Mouse (Mus musculus): ENCODE data around the gene Bscl2. TPM values are rescaled to one million over a fixed set of nuclear protein-coding genes. Genes with fewer than 3 reads are reported as not detected.
"Not testable (repeated sequence)": the region's sequence is repeated elsewhere in the genome, so short reads cannot be mapped to it uniquely, and the experiment has no call there.

The Bscl2 gene
- polyA plus RNA-seq, 1 experiment from 2014 or later, result 83.7 TPM

DNA sequence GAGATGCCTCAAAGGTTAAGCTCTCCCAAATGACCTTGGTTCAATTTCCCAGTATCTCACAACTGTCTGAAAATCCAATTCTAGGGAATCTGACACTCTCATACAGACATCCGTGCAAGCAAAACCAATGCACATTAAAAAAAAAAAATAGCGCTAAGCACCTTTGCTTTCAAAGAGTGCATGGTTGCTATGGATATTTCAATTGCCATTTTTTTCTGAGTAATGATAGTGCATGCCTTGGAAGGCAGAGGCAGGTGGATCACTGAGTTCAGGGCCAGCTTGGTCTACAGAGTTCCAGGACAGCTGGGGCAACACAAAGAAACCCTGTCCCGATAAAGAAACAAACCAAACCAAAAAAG, 43.7 kb downstream of the Bscl2 start:
- peak; percentile 16; the same call in 1 of the 2 replicates for ATAC-seq
- Histone ChIP-seq H3K9ac (replicated peaks) (peak overlapping the region; percentile 87), H3K4me2 (replicated peaks) (peak overlapping the region; percentile 86), H3K27me3 (no peaks in the 10 kb centered on the region), H3K27ac (peak overlapping the region; percentile 84), H3K4me1 (replicated peaks) (peaks cover 15% of the 10 kb centered on the region), H3K36me3 (peaks cover 18% of the 10 kb centered on the region), H3K9me3 (no peaks in the 10 kb centered on the region), H3K4me3 (replicated peaks) (peak overlapping the region; percentile 72)
- WGBS, result 16% methylated on average over 3 of the region's 3 CpGs

DNA sequence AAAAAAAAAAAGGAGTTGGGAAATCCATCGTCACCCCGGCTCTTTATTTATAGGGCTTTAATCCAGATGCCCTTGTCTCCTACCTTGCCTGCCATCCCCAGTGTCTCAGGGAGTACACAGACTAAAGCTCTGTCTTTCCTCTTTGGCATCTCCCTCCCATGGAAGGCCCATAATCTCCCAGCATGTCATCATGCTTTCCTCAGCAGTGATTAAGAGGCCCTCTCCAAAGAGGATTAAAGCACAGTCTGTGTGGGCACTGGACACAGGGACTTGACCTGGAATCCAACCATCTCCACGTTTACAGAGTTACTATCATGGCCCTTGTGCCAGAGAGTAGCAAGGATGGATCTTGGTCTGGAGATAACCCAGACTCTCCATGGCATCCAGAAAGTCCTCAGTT, 46.3 kb downstream of the Bscl2 start, which contains the start of the genes Lbhd1 and Gm49403:
TSS of gene Lbhd1 (plus strand) at position 117 of the 400 bp plus-strand sequence.
TSS of gene Gm49403 (plus strand) at position 315 of the 400 bp plus-strand sequence.
- 65% methylated on average over 3 of the region's 3 CpGs for WGBS
- H3K27me3 ChIP-seq, result no peaks in the 10 kb centered on the region
- no peaks in the 10 kb centered on the region for H3K36me3 ChIP-seq
- H3K4me1 ChIP-seq (replicated peaks), result peaks cover 24% of the 10 kb centered on the region
- H3K4me3 ChIP-seq (replicated peaks), result no peak within 1 kb of the TSS
- ATAC-seq, result no peak
- H3K9me3 ChIP-seq, result no peaks in the 10 kb centered on the region
- no peak within 1 kb of the TSS for H3K4me2 ChIP-seq (replicated peaks)
- no peak within 1 kb of the TSS for H3K27ac ChIP-seq
- no peak within 1 kb of the TSS; the same call in 1 of the 2 replicates for H3K9ac ChIP-seq (replicated peaks)

DNA sequence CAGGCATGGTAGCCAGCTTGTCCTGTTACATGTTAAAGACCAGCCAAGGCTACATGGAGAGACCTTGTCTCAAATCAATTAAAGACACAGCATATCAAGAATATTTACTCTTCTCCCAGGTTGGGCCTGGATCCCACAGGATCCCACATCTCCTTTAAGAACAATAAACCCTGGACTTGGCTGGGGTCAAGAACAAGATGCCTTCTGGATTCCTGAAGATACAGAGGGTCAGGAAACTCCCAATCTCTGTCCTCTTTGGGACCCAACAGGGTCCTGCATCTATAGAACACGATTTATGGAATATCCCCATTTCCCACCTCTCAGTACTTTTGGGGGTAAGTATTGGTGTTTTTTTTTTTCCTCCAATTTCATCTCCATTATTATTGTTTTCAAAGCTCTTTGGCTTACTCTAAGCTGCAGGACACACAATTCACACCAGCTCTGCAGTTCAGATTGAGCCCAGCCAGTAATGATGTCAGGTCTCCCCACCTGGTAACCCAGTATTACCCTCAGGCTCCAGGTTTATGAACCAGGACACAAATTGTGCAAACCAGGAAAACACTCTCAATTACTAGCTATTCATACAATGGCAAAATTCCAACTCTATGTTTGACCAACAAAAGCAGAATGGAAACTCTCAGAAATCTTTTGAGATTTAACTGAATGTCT, 49.8 kb downstream of the Bscl2 start:
- Histone ChIP-seq H3K4me3 (replicated peaks) (no peak overlapping the region), H3K4me2 (replicated peaks) (peak overlapping the region; percentile 82; the same call in 1 of the 2 replicates)
- WGBS, result 39% methylated on average over 1 of the region's 1 CpGs

DNA sequence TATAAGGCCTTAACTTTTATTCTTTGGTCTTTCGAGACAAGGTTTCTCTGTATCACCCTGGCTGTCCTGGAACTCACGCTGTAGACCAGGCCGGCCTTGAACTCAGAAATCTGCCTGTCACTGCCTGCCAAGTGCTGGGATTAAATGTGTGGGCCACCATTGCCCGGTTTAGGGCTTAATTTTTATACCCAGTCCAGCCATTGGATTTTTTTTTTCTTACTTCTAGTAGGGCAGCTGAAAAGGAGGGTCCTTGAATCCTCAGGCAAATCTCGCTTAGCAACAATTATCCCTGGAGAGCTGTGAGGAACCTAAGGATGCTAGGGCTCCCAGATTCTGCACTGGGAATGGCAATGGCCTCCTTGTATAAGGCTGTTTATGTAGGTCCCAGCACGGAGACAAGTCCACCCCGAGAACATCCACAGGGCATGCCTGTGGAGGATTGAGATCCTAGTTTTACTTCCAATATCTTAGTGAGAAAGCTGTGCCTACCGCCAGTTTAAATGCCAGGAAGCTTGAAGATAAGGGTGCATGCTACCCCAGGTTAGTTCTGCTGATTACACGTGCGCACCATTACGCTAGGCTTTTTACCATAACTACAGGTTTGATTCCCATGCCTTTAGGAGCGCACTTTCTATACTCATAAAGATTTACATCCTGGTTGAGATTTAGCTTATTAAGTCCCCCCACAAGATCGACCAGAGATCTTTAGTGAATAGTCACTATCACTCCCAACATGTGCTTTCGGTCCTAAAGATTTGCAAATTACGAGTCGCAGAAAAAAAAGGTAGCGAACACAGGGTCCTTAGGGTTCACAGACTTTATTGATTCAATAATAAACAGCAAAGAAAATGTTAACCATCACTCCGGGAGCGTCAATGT, 50.6 kb downstream of the Bscl2 start:
- Histone ChIP-seq H3K9me3 (no peaks in the 10 kb centered on the region), H3K27ac (peak overlapping the region; percentile 77), H3K36me3 (peaks cover 9% of the 10 kb centered on the region; the same call in 1 of the 2 replicates), H3K4me2 (replicated peaks) (peak overlapping the region; percentile 82), H3K27me3 (no peaks in the 10 kb centered on the region), H3K4me1 (replicated peaks) (peaks cover 21% of the 10 kb centered on the region), H3K4me3 (replicated peaks) (peak overlapping the region; percentile 68), H3K9ac (replicated peaks) (peak overlapping the region; percentile 73)
- no peak for ATAC-seq
- WGBS, result 17% methylated on average over 19 of the region's 19 CpGs

More for the DNA sequence above, 49.8 kb downstream of the Bscl2 start:
- Histone ChIP-seq H3K27me3 (no peaks in the 10 kb centered on the region), H3K4me1 (replicated peaks) (peaks cover 17% of the 10 kb centered on the region), H3K9me3 (no peaks in the 10 kb centered on the region), H3K27ac (no peak overlapping the region), H3K36me3 (peaks cover 9% of the 10 kb centered on the region; the same call in 1 of the 2 replicates), H3K9ac (replicated peaks) (0 out of 2 replicates have a peak overlapping the region, but pooled peaks have one; percentile 73)
- no peak for ATAC-seq

DNA sequence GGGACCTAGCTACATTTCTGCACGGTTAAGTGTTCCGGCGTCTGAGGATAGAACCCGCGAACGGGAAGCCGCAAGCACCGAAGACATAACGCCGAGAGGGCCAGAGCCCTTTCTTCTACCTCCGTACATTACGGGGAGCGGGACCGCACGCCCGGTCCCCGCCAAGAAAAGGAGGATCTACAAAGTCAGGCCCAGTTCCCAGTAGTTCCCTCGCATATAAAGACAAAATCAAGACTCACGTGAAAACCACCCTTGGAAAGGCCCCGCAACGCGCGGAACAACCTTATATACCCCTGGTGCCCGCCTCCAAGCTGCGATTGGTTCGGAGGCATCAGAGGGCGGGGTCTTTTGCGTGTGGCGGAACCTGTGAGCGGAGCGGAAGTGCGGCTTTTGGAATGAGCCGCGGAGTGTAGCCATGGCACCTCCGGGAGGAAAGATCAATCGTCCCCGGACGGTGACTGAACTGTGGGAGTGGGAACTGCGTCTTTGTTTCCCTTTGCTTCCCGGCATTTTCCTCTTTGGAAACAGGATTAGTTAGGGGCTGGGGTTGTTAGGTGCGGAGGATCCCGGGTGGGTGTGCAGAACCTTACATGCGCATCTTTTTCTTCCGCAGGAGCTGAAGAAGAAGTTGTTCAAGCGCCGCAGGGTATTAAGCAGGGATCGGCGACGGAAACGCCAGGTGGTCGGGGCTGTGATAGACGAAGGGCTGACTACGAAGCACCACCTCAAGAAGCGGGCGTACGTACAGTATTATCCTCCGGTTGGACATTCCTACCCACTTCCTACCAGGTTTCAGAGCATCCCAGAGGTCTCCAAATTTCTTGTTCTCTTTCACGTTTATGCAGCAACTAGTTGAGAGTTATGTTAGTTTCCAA, 51.5 kb downstream of the Bscl2 start, which contains the start of the genes 1810009A15Rik and Gm49416:
TSS of gene 1810009A15Rik (plus strand) at position 343 of the 875 bp plus-strand sequence.
TSS of gene Gm49416 (plus strand) at position 416 of the 875 bp plus-strand sequence.
- H3K27me3 ChIP-seq, result no peaks in the 10 kb centered on the region
- under 1% methylated on average over 58 of the region's 58 CpGs for WGBS
- peak within 1 kb of the TSS; percentile 82 for H3K4me2 ChIP-seq (replicated peaks)
- peaks cover 9% of the 10 kb centered on the region; the same call in 1 of the 2 replicates for H3K36me3 ChIP-seq
- peaks cover 27% of the 10 kb centered on the region for H3K4me1 ChIP-seq (replicated peaks)
- H3K4me3 ChIP-seq (replicated peaks), result peak within 1 kb of the TSS; percentile 68
- peak within 1 kb of the TSS; percentile 85 for H3K27ac ChIP-seq
- H3K9me3 ChIP-seq, result no peaks in the 10 kb centered on the region
- ATAC-seq, result peak; percentile 97
- H3K9ac ChIP-seq (replicated peaks), result peak within 1 kb of the TSS; percentile 77

DNA sequence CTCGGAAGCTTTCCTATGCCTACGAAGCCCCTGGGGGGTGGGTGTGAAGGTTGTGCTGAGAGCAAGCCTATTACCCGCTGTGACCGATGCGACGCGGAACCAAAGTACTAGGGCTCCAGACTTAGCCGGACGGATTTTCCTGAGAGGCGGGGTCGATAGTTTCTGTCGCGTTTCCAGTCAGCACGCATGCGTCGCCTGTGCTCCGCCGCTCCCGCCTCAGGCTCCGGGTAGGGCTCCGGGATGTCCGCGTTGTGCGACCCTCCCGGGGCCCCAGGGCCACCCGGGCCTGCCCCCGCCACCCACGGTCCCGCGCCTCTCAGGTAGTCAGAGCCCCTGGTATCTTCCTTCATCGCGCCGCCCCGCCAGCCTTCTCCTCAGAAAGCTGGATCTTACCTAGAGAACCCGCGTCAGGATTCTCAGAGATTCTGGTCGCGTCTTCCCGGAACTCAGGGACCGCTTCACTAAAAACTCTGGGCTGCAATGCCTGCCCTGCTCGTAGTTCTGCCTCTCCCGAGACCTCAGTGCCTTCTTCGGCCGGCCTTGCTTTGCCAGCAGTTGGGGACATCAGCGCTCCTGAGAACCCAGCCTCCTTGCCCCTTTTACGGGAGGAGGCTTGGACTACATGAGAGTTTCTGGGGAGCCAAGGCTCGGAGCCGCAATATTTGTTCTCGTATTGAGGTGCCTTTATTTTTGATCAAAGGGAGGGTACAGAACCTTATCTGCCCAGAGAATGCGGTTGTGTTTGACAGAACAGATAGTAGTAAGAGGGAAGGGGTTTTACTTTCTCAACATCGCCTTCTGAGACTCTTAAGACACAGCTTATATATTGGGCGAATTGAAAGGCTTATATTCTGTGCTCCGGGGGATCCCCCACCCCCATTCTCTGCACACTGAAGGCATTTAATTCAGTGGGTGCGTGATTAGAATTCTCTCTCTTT, 55.8 kb downstream of the Bscl2 start, which contains the start of gene Ints5:
TSS of gene Ints5 (plus strand) at position 177 of the 938 bp plus-strand sequence.
- H3K9me3 ChIP-seq, result no peaks in the 10 kb centered on the region
- H3K4me2 ChIP-seq (replicated peaks), result peak within 1 kb of the TSS; percentile 95
- H3K36me3 ChIP-seq, result peaks cover 32% of the 10 kb centered on the region
- H3K27me3 ChIP-seq, result no peaks in the 10 kb centered on the region
- 2% methylated on average over 54 of the region's 54 CpGs for WGBS
- H3K9ac ChIP-seq (replicated peaks), result peak within 1 kb of the TSS; percentile 95
- H3K4me3 ChIP-seq (replicated peaks), result peak within 1 kb of the TSS; percentile 89
- H3K27ac ChIP-seq, result peak within 1 kb of the TSS; percentile 88
- peaks cover 44% of the 10 kb centered on the region for H3K4me1 ChIP-seq (replicated peaks)
- ATAC-seq, result peak; percentile 59

DNA sequence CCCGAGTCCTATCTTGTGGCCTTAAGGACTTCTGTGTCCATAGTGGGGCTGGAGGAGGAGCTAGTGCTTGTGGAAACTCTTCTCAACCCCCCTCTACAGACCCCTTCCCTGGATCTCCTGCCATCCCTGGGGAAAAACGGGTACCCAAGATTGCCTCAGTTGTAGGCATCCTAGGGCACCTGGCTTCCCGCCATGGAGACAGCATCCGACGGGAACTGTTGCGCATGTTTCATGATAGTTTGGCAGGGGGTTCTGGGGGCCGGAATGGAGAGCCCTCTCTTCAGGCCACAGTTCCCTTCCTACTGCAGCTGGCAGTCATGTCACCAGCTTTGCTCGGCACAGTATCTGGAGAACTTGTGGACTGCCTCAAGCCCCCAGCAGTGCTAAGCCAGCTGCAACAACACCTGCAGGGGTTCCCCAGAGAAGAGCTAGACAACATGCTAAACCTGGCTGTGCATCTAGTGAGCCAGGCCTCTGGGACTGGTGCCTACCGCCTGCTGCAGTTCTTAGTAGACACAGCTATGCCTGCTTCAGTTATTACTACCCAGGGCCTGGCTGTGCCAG, 58.2 kb downstream of the Bscl2 start:
- H3K4me2 ChIP-seq (replicated peaks), result no peak overlapping the region
- WGBS, result 89% methylated on average over 9 of the region's 9 CpGs
- H3K36me3 ChIP-seq, result peaks cover 28% of the 10 kb centered on the region
- no peak overlapping the region for H3K27ac ChIP-seq
- peaks cover 48% of the 10 kb centered on the region for H3K4me1 ChIP-seq (replicated peaks)
- H3K9ac ChIP-seq (replicated peaks), result no peak overlapping the region
- no peaks in the 10 kb centered on the region for H3K27me3 ChIP-seq
- ATAC-seq, result no peak
- no peaks in the 10 kb centered on the region for H3K9me3 ChIP-seq
- H3K4me3 ChIP-seq (replicated peaks), result no peak overlapping the region

DNA sequence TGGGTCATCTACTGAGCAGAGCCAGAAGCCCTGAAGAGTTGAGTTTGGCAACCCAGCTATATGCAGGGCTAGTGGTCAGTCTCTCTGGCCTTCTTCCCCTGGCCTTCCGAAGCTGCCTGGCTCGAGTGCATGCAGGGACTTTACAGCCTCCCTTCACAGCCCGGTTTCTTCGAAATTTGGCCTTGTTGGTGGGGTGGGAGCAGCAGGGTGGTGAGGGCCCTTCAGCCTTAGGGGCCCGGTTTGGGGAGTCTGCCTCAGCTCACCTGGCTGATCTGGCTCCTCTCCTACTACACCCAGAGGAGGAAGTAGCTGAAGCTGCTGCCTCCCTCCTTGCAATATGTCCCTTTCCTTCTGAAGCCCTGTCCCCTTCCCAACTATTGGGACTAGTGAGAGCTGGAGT, 59.0 kb downstream of the Bscl2 start:
- 94% methylated on average over 5 of the region's 5 CpGs for WGBS
- Histone ChIP-seq H3K4me1 (replicated peaks) (peaks cover 48% of the 10 kb centered on the region), H3K36me3 (peaks cover 23% of the 10 kb centered on the region)
- H3K9me3 ChIP-seq; H3K4me2 ChIP-seq (replicated peaks); H3K27ac ChIP-seq; H3K4me3 ChIP-seq (replicated peaks); ATAC-seq; H3K9ac ChIP-seq (replicated peaks); H3K27me3 ChIP-seq: not testable (repeated sequence)

DNA sequence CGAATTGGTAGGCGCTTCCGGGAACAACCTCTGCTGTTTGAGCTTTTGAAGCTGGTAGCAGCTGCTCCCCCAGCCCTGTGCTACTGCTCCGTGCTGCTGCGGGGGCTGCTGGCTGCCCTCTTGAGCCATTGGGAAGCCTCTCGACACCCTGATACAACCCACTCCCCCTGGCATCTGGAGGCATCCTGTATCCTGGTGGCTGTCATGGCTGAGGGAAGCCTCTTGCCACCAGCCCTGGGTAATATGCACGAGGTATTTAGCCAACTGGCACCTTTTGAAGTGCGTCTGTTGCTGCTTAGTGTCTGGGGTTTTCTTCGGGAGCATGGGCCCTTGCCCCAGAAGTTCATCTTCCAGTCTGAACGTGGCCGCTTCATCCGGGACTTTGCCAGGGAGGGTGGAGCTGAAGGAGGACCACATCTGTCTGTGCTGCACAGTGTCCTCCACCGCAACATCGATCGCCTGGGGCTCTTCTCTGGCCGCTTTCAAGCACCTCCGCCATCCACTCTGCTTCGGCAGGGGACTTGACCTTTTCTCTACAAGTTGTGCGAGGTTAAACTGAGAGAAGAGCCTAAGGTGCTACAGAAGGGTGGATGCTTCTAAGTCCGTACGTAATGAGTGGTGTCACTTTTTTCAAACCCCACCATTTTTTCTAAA, 60.1 kb downstream of the Bscl2 start:
- 26% methylated on average over 21 of the region's 21 CpGs for WGBS
- ATAC-seq, result peak; percentile 66
- Histone ChIP-seq H3K4me2 (replicated peaks) (peak overlapping the region; percentile 89), H3K36me3 (peaks cover 30% of the 10 kb centered on the region), H3K4me1 (replicated peaks) (peaks cover 47% of the 10 kb centered on the region), H3K9ac (replicated peaks) (peak overlapping the region; percentile 97), H3K4me3 (replicated peaks) (peak overlapping the region; percentile 98), H3K27ac (peak overlapping the region; percentile 87)
- H3K9me3 ChIP-seq, H3K27me3 ChIP-seq: not testable (repeated sequence)
